Mouse (Mus musculus) thymus, postnatal 25 days (tissue): ENCODE measurements around the gene Yif1b.

Source experiments
- DNase-seq: peaks from one replicate; pipeline ENCODE4 v3.0.0; 2022

Gene Yif1b

GRCm38 (mm10) chr7:29282074-29282554, 44.0 kb downstream of the Yif1b start:
- DNase-seq, result no peak

GRCm38 (mm10) chr7:29283876-29284275, 45.7 kb downstream of the Yif1b start:
- no peak for DNase-seq

DNA sequence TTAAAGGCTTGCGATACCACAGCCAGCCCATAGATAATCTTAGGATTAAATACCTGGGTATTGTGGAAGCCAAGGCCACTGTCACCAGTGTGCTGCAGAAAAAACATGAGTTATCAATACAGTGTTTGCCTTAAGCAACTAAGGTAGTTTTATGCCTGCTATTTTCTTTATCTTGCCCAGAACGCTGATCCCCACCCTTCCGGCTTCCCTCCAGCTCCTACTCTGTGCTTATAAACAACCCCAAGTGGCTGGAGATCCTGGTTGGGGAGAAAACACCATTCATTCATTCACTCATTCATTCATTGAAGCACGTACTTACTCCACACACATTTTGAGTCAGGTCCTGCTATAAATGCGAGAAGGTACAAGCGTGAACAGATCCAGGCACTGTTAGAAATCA, 46.4 kb downstream of the Yif1b start:
- no peak for DNase-seq

- DNase-seq, result no peak
Measured at GRCm38 (mm10) chr7:29287481-29287880, 49.4 kb downstream of the Yif1b start.

GRCm38 (mm10) chr7:29288079-29288478, 50.0 kb downstream of the Yif1b start:
- DNase-seq, result no peak

DNA sequence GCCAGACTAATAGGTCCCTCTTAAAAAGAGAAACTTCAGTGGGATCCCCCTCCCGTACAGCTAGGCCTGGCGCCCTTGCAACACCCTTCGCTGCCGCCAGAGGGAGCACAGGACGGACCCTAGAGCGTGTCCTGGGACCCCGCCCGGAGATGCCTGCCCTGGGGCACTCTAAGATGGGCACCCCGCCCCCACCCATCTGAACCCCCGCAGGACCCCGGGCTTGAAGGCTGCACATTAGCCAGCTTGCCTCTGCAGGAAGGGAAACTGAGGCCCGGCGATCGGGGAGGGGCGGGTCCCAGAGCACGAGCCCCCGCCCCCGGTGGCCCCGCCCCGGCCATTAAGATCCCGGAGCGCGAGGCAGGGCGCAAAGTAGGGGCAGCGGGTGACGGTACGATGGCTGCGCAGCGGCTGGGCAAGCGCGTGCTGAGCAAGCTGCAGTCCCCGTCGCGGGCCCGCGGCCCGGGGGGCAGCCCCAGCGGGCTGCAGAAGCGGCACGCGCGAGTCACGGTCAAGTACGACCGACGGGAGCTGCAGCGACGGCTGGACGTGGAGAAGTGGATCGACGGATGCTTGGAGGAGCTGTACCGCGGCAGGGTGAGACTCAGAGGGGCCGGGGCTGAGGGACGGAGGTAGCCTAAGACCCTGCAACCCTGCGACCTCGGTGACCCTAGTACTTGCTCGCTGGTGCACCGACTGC, 51.0 kb downstream of the Yif1b start, which contains the start of gene Ppp1r14a:
Gene Ppp1r14a (plus strand): TSS at position 367 of the 697 bp plus-strand sequence.
- peak; percentile 86 for DNase-seq

DNA sequence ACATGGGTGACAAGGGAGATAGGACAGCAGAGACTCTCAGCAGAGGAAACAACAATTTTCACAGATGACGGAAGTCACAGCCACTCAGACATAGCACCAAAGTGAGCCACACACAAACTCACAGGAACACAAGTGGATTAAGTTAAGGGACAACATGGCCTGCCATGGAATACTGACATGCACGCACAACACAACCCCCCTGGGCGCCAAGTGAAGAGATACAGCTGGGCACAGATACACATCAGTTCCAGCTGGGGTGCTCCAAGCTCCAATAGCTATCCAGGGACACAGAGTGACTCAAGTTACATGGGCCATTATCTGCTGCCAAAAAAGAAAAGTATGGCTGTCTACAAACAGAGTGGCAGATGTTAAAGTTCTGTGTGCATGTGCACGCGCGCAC, 51.7 kb downstream of the Yif1b start:
- DNase-seq, result no peak

GRCm38 (mm10) chr7:29290691-29291485, 52.8 kb downstream of the Yif1b start:
- DNase-seq, result no peak

DNA sequence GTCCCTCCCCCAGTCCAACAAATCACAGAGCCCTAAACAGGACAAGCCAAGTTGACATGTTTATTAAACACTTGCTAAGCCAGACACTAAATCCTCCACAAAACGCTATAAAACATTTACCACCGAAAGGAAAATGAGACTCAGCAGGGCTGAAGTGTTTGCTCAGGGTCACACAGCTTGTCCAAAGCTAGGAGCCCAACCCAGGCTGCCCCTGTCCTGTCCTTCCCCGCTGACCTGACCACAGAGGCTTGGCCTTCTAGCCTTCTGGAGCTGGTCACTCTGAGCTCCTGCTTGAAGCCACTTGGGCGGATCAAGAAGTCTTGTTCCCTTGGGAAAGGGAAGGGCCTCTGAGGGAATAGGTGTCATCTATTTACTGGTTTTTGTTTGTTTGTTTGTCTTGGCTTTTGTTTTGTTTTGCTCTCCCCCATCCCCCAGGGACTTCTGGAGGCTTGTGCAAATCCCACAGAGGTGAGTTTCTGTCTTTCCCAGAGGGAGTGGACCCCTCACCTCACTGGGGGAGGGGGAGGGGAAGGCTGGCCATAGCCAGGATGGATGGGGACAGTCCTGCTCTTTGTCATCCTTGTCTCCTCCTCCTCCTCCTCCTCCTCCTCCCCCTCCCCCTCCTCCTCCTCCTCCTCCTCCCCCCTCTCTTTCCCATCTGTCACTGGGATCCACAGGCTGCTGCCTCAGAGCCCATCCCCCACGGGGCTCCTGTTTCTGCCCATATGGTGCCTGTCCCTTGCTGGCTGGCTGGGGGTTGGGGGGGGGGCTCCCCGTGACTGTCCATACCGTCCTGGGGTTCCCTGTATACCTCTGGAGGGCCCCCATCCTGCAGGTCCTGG, 53.7 kb downstream of the Yif1b start:
- DNase-seq, result no peak

DNA sequence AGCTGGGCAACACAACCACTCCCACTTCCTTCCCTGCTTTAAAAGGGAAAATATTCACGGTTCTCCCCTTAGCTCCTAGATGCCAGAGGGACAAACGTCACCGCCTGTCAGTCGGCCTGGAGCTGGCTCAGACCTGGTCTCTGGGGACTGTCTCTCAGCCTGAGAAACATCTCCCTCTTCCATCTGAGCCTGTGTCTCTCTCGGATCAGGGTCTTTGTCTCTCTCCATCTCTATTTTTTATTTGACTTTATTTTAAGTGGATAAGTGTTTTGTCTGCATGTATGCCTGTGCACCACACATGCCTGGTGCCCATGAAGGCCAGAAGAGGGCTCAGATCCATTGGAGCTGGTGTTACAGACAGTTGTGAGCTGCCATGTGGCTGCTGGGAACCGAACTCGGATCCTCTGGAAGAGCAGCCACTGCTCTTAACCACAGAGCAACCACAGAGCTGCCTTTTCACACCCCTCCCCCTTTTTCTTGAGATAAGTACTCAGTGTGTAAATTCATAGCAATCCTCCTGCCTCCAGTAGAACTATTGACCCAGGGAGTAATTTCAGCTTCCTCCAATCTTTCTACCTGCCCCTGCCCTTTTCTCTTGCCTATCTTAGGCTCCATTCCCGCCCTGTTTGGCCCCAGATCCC, 54.4 kb downstream of the Yif1b start:
- DNase-seq, result no peak

DNA sequence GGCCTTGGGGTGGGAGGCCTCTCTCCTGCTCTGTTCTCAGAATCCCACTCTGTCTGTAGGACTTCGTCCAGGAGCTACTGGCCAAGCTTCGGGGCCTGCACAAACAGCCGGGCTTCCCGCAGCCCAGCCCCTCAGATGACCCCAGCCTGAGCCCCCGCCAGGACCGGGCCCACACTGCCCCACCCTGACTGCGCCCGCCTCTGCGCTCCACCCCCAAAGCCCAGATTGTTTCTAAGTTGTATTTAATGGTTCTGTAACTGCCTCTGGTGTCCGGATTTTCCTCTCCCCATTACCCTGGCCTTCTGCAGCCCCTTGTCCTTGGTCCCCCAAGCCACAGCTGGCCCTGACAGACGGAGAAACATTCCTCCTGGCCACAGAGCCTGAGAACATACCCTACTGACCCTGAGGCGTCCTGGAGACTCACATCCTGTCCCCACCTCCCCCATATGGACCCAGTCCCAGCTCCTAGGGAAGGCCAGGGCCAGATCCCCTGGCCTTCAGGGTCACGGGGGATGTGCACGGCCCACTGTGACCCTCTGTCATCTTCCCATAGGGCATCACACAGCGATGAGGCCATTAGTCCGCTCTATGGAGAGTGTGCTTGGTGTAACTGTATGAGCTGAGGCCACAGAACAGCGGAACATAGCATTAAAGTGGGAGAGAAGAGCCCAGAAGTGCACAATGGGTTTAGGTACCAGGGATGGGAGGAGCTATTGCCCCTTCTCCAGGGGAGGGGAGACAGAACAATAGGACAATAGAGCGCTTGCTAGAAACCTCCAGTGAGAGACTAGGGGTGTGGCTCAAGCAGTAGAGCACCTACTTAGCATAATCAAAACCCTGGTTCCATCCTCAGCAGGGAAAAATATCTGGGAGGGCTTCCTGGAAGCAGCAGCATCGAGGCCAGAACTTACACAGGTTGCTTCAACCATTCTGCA, 55.3 kb downstream of the Yif1b start:
- no peak for DNase-seq

- DNase-seq, result no peak
Measured at GRCm38 (mm10) chr7:29294111-29294761, 56.1 kb downstream of the Yif1b start.

DNA sequence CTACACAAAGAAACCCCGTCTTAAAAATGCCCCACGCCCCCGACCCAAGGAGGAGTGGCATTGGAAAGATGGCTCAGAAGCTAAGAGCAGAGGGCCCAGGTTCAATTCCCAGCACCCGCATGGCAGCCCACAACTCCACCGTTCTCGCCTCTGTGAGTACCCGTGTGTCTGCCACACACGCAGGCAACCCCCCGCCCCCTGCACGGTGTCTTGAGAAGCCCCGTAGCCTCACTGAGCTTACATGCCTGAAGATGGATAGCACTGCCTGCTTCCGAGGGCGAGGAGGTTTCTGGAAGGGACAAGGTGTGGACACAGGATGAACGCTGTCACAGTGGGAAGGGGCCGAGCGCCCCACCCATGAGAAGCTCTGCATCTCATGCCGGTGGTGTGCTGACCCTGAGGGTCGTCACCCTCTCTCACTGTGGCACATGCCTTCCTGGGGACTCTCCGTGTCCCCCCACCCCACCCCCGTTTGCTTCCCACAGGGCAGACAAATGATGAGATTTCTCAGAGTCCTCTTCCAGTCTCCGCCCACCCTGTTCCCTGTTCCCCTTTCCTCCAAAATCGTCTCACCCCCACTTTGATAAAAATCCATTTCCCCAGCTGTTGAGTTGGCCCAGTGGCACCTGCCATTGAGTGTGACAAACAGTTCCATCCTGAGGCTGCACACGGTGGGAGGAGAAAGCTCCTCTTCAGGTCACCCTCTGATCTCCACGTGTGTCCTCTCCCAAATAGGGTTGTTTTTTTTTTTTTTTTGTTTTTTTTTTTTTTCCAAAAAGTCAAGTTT, 57.9 kb downstream of the Yif1b start:
- no peak for DNase-seq

GRCm38 (mm10) chr7:29296998-29297397, 58.9 kb downstream of the Yif1b start:
- DNase-seq, result peak; percentile 73
